Comparison of ENCODE assay signal across 10 mouse cellular contexts in the genomic region with DNA sequence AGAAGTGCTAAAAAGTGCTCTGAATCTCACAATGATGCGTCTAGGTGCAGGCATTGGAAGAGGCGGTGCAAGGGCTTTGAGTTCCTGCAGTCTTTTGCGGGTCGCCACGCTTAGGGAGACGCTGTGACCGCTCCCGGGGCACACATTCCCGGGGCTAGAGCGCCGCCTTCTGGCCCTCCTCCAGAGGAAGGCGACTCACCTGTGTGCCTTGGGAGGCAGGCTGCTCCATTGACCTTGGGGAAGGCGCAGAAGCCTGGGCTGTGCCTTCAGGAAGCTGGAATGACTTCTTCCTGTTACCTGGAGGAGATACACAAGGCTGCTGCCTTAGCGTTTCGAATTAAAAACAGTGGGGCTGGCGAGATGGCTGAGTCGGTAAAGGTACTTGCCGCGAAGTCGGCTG. TPM values are rescaled to one million over a fixed set of nuclear protein-coding genes. Genes with fewer than 3 reads are reported as not detected.
DNase-seq lines count a peak whose midpoint lies in the region; ATAC-seq and TF ChIP-seq lines count a peak whose summit lies in the region.
"Had no signal": no experiment of that assay in that cellular context is flagged by ENCODE, and none has a peak within 500 bp of the region (broad histone marks: within the 10 kb centered on the region; RNA-seq: fewer than 3 reads in every experiment).

No protein-coding gene starts in this region.

- H3K27me3 ChIP-seq in kidney, postnatal 0 days (ENCODE audit: insufficient read depth, low read length) = peaks cover 42% of the 10 kb centered on the region
- peaks cover 61% of the 10 kb centered on the region for H3K27me3 ChIP-seq in kidney, embryonic 16.5 days (ENCODE audit: insufficient read depth, low read length)
- H3K27me3 ChIP-seq in ES-Bruce4 (ENCODE audit: control insufficient read depth, insufficient read depth, low read length, poor library complexity, severe bottlenecking) = no peaks in the 10 kb centered on the region
- peaks cover 68% of the 10 kb centered on the region for H3K27me3 ChIP-seq in liver, embryonic 12.5 days (replicated peaks)

- no peak for DNase-seq in kidney, postnatal 0 days (ENCODE audit: low spot score)
- peak; percentile 82 for DNase-seq in R1 (ENCODE audit: low read depth, low spot score)
- no peak for DNase-seq in heart, postnatal 10 days
- DNase-seq in T-cell, adult 2 months (ENCODE audit: low spot score) = no peak

- intact Hi-C loops in heart, postnatal 10 days (cut with DNase I) = no loop called here

- H3K27ac ChIP-seq in kidney, postnatal 0 days = no peak overlapping the region
- no peak overlapping the region for H3K27ac ChIP-seq in kidney, embryonic 16.5 days (ENCODE audit: low read length)
- H3K27ac ChIP-seq in ES-Bruce4 (ENCODE audit: insufficient read depth, low read length) = no peak overlapping the region
- H3K27ac ChIP-seq in liver, embryonic 12.5 days = no peak overlapping the region
- H3K27ac ChIP-seq: embryonic facial prominence, embryonic 12.5 days had no signal

- no peaks in the 10 kb centered on the region for H3K36me3 ChIP-seq in kidney, postnatal 0 days (ENCODE audit: insufficient read depth, low read length)
- no peaks in the 10 kb centered on the region for H3K36me3 ChIP-seq in kidney, embryonic 16.5 days (ENCODE audit: insufficient read depth, low read length)
- no peaks in the 10 kb centered on the region for H3K36me3 ChIP-seq in ES-Bruce4 (ENCODE audit: control insufficient read depth, insufficient read depth, low read length, poor library complexity, severe bottlenecking)
- no peaks in the 10 kb centered on the region for H3K36me3 ChIP-seq in liver, embryonic 12.5 days
- H3K36me3 ChIP-seq: embryonic facial prominence, embryonic 12.5 days had no signal

- no peak overlapping the region for H3K4me3 ChIP-seq in kidney, postnatal 0 days (replicated peaks; ENCODE audit: low read depth, low read length)
- H3K4me3 ChIP-seq in kidney, embryonic 16.5 days (ENCODE audit: low read length) = no peak overlapping the region
- H3K4me3 ChIP-seq in ES-Bruce4 (ENCODE audit: low read depth, low read length) = peak overlapping the region; percentile 24; the same call in 1 of the 2 replicates
- no peak overlapping the region for H3K4me3 ChIP-seq in liver, embryonic 12.5 days
- H3K4me3 ChIP-seq: embryonic facial prominence, embryonic 12.5 days had no signal

- 24% methylated on average over 20 of the region's 20 CpGs for WGBS in kidney, postnatal 0 days
- 29% methylated on average over 20 of the region's 20 CpGs for WGBS in kidney, embryonic 16.5 days
- WGBS in liver, embryonic 12.5 days (ENCODE audit: insufficient replicate concordance) = 8% methylated on average over 20 of the region's 20 CpGs

- no peak for ATAC-seq in kidney, postnatal 0 days (replicated peaks; ENCODE audit: low FRiP score, low read depth)
- no peak for ATAC-seq in kidney, embryonic 16.5 days (ENCODE audit: low FRiP score, low TSS enrichment)
- ATAC-seq in liver, embryonic 12.5 days = no peak

- H3K9ac ChIP-seq in kidney, postnatal 0 days (ENCODE audit: low read depth, low read length) = no peak overlapping the region
- H3K9ac ChIP-seq in kidney, embryonic 16.5 days (replicated peaks; ENCODE audit: low read length) = no peak overlapping the region
- H3K9ac ChIP-seq in ES-Bruce4 (ENCODE audit: low read depth, poor library complexity, severe bottlenecking) = no peak overlapping the region
- no peak overlapping the region for H3K9ac ChIP-seq in liver, embryonic 12.5 days
- H3K9ac ChIP-seq: embryonic facial prominence, embryonic 12.5 days had no signal

- H3K4me2 ChIP-seq in kidney, postnatal 0 days (ENCODE audit: low read length) = no peak overlapping the region
- H3K4me2 ChIP-seq in kidney, embryonic 16.5 days (replicated peaks; ENCODE audit: low read depth, low read length) = no peak overlapping the region
- 0 out of 2 replicates have a peak overlapping the region, but pooled peaks have one; percentile 3 for H3K4me2 ChIP-seq in liver, embryonic 12.5 days
- H3K4me2 ChIP-seq: embryonic facial prominence, embryonic 12.5 days had no signal

- no peaks in the 10 kb centered on the region for H3K9me3 ChIP-seq in kidney, postnatal 0 days (replicated peaks; ENCODE audit: low read length)
- H3K9me3 ChIP-seq in kidney, embryonic 16.5 days (ENCODE audit: low read length) = no peaks in the 10 kb centered on the region
- no peaks in the 10 kb centered on the region for H3K9me3 ChIP-seq in ES-Bruce4 (replicated peaks; ENCODE audit: control insufficient read depth, insufficient read depth, low read length, poor library complexity, severe bottlenecking)
- no peaks in the 10 kb centered on the region for H3K9me3 ChIP-seq in liver, embryonic 12.5 days (replicated peaks)
- H3K9me3 ChIP-seq: embryonic facial prominence, embryonic 12.5 days had no signal

- TF ChIP-seq POLR2A in ES-Bruce4 (IDR thresholded peaks at IDR 0.05; ENCODE audit: insufficient read depth, low read length) = no peak

- 0 out of 2 replicates have a peak, but pooled peaks have one; percentile 29 for TF ChIP-seq EP300 in ES-Bruce4 (IDR thresholded peaks at IDR 0.05; ENCODE audit: insufficient read depth, low read depth, low read length)

- peak; percentile 60 for TF ChIP-seq CTCF in kidney, postnatal 0 days (IDR thresholded peaks at IDR 0.05; ENCODE audit: low read depth)
- TF ChIP-seq CTCF in ES-Bruce4 (IDR thresholded peaks at IDR 0.05; ENCODE audit: low read depth, low read length) = peak; percentile 72

- H3K4me1 ChIP-seq in kidney, postnatal 0 days (replicated peaks; ENCODE audit: insufficient read depth, low read length) = no peaks in the 10 kb centered on the region
- H3K4me1 ChIP-seq in kidney, embryonic 16.5 days (ENCODE audit: insufficient read depth, low read length) = peaks cover 14% of the 10 kb centered on the region
- no peaks in the 10 kb centered on the region for H3K4me1 ChIP-seq in ES-Bruce4 (ENCODE audit: control insufficient read depth, insufficient read depth, low read length)
- peaks cover 20% of the 10 kb centered on the region for H3K4me1 ChIP-seq in liver, embryonic 12.5 days
- H3K4me1 ChIP-seq: embryonic facial prominence, embryonic 12.5 days had no signal

RNA-seq across cellular contexts. Expression of a gene that starts 12.9 kb away (rescaled TPM):
- polyA plus RNA-seq in kidney, postnatal 0 days (2015; fragmentation: Nextera tagmentation; extraction: Ambion mirVana) = not detected in 2 replicates
- polyA plus RNA-seq in kidney, embryonic 16.5 days (2015; fragmentation: Nextera tagmentation; extraction: Ambion mirVana) = not detected in 2 replicates
- 0.70 and 1.1 TPM in 2 replicates for polyA plus RNA-seq in ES-Bruce4 (2011; ENCODE audit: insufficient read depth, insufficient read length, low read depth, missing spikeins)
- polyA plus RNA-seq in liver, embryonic 12.5 days (2016; fragmentation: Nextera tagmentation; extraction: Ambion mirVana) = not detected in 2 replicates
- not detected for total RNA-seq in heart, postnatal 10 days (2021)
- polyA plus RNA-seq: embryonic facial prominence, embryonic 12.5 days; heart, embryonic 14.5 days had no signal

RNA-seq across cellular contexts. Expression of a gene that starts 24.4 kb away (rescaled TPM):
- polyA plus RNA-seq in kidney, postnatal 0 days (2015; fragmentation: Nextera tagmentation; extraction: Ambion mirVana) = not detected in 2 replicates
- not detected in 2 replicates for polyA plus RNA-seq in kidney, embryonic 16.5 days (2015; fragmentation: Nextera tagmentation; extraction: Ambion mirVana)
- not detected in 2 replicates for polyA plus RNA-seq in ES-Bruce4 (2011; ENCODE audit: insufficient read depth, insufficient read length, low read depth, missing spikeins)
- polyA plus RNA-seq in liver, embryonic 12.5 days (2016; fragmentation: Nextera tagmentation; extraction: Ambion mirVana) = 0.06 and 0.25 TPM in 2 replicates
- not detected for total RNA-seq in heart, postnatal 10 days (2021)
- polyA plus RNA-seq: embryonic facial prominence, embryonic 12.5 days; heart, embryonic 14.5 days; limb, embryonic 14.5 days had no signal

RNA-seq across cellular contexts. Expression of a gene that starts 28.1 kb away (rescaled TPM):
- not detected in 2 replicates for polyA plus RNA-seq in kidney, postnatal 0 days (2015; fragmentation: Nextera tagmentation; extraction: Ambion mirVana)
- polyA plus RNA-seq in kidney, embryonic 16.5 days (2015; fragmentation: Nextera tagmentation; extraction: Ambion mirVana) = not detected in 2 replicates
- polyA plus RNA-seq in ES-Bruce4 (2011; ENCODE audit: insufficient read depth, insufficient read length, low read depth, missing spikeins) = not detected in 2 replicates
- 0.21 TPM in 1 of 2 replicates, not detected in the other for polyA plus RNA-seq in liver, embryonic 12.5 days (2016; fragmentation: Nextera tagmentation; extraction: Ambion mirVana)
- not detected for total RNA-seq in heart, postnatal 10 days (2021)
- polyA plus RNA-seq: embryonic facial prominence, embryonic 12.5 days; heart, embryonic 14.5 days; limb, embryonic 14.5 days had no signal
